Mouse (Mus musculus): ENCODE data around the gene Wdfy2.

DNA sequence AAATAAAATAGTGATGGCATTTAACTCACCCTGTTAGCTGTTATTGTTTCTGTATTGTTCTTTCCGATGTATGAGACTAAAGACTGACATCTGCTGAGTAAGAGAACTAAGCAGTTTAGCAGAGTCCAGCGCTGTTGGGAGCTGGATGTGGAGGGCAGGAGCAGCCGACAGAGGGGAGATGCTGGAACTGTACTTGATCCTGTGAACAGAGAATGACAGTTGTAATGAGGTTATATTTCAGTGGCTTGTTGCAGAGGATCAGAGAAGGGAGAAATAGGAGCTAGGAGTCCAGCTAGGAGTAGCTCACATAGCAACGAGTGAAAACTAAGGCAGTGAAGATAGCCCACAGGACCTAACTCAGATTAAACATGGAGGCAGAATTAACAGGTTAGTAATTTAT lies 36.3 kb downstream of the Wdfy2 start:
- no peak for TF ChIP-seq CTCF (conservative IDR thresholded peaks at IDR 0.05; ENCODE audit: low read length)
- no peak for TF ChIP-seq NANOG (IDR thresholded peaks at IDR 0.05; ENCODE audit: borderline replicate concordance, low read length)
- no peak for TF ChIP-seq POU5F1 (IDR thresholded peaks at IDR 0.05; ENCODE audit: borderline replicate concordance, low read length)

Measured in E14TG2a.4 (cell line).